Mouse (Mus musculus): ENCODE measurements around the gene Rab26.

Rab26 gene

DNA sequence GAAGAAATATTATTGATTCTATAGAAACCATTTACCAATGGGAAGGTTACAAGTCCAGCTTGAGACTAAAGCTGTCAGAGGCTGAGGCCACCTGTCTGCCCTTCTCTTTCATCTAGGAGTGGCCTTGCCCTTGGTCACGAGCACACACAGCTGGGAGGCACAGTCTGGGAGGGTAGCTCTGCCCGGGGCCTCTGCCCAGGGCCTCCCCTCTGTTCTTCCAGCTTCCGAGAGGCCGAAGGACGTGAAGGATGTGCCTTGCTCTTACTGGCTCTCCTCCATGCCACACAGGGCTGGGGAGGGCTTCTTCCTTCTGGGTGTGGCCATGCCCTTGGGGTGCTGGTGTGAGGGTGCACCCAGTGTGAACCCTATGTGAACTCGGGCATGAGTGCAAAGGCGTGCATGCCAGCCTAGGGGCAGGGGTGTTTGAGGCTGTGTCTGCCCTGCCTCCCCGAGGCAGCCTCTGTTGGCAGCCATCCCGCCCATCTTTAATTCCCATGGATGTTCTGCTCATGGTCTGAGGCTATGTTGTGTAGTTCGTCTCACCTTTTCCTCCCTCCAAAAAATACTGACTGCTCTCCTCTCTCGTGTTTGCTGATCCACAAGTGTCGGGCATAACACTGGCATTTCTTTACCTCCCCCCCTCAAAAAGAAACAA, 26.1 kb downstream of the Rab26 start:
- DNase-seq (ENCODE audit: low read depth, low spot score) = no peak

DNA sequence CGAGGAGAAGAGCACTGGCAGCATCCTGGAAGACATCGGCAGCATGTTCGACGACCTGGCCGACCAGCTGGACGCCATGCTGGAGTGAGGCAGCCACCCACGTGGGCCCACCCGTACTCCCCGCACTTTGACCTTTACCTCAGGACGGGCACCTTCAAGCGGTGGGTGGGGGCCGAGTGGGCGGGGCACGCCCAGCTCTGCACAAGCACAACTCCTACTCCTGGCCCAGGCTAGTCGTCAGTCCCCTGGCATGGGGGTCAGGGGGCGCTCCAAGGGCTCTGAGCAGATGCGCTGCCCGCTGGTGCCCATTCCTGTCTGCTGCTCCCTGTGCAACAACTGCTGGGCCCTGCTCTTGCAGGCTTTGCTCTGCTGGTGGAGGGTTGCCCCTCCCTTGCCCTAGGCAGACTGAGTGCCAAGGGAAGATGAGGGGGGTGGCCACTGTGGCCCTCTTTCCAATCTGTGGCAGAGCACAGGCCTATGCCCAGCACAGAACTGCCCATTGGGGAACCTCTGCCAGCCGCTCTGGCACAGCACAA, 26.8 kb downstream of the Rab26 start:
- no peak for DNase-seq (ENCODE audit: low read depth, low spot score)

DNA sequence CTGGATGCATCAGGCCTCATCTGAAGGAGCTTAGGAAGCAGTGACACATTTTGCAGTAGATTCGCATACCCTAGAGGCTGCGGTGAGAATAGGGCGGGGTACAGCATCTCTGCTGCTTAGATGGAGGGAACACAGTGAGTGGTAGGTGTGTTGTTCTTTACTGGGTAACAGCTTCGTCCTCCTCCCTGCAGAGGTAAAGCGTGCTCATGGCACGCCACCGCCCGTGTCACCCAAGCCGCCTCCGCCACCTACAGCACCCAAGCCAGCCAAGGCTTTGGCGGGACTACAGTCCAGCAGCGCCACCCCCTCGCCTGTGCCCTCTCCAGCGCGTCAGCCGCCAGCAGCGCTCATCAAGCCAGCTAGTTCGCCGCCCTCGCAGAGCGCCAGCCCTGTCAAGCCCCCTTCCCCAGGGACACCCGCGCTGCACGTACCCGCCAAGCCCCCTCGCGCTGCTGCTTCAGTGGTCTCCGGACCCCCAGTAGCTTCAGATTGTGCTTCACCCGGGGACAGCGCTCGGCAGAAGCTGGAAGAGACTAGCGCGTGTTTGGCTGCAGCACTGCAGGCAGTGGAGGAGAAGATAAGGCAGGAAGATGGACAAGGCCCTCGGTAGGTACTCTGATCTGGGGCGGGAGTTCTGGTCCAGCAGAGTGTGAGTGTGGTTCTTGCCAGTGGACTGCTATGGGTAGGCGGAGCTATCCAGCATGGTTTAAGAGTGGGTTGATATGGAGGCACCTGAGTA, 27.5 kb downstream of the Rab26 start:
- DNase-seq (ENCODE audit: low read depth, low spot score) = no peak

DNA sequence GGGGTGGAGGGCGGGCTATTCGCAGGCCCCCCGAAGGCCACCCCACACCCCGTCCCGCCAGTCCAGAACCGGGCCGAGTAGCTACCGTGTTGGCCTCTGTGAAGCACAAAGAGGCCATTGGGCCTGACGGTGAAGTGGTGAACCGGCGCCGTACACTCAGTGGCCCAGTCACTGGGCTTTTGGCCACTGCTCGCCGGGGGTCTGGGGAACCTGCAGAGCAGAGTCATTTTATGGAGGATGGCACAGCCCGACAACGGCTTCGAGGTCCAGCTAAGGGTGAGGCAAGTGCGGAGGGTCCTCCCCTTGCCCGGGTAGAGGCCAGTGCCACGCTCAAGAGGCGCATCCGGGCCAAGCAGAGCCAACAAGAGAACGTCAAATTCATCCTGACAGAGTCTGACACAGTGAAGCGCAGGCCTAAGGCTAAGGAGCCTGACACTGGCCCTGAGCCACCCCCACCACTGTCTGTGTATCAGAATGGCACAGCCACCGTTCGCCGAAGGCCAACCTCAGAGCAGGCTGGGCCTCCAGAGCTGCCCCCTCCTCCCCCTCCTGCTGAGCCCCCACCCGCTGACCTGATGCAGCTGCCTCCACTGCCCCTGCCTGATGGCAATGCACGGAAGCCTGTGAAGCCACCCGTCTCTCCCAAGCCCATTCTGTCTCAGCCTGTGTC, 28.6 kb downstream of the Rab26 start:
- no peak for DNase-seq (ENCODE audit: low read depth, low spot score)

DNA sequence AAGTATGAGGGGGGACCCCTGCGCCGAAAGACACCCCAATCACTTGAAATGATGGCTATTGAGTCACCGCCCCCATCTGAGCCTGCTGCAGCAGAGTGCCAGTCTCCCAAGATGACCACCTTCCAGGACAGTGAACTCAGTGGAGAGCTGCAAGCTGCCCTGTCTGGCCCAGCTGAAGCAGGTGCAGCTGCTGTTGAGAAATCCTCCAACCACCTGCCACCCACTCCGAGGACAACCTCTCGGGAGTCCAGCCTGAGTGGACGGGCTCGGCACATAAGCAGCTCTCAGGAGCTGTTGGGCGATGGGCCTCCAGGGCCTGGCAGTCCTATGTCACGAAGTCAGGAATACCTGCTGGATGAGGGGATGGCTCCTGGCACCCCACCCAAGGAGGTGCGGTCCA, 29.9 kb downstream of the Rab26 start:
- DNase-seq (ENCODE audit: low read depth, low spot score) = no peak

DNA sequence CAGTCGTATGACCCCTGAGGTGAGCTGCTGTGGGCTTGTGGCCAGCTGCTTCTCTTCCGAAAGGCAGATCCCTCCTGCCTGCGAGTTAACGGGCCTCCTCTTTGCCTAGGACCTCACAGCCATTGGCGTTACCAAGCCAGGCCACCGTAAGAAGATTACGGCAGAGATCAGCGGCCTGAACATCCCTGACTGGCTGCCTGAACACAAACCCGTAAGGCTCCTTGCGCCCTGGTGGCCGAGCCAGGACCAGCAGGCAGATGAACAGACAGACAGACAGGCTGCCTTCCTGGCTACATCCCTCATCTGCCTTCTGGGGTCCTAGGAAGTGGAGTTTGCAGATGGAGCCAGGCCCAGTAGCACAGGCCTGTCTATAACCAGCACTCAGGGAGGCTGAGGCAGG, 31.8 kb downstream of the Rab26 start:
- DNase-seq (ENCODE audit: low read depth, low spot score) = no peak

DNA sequence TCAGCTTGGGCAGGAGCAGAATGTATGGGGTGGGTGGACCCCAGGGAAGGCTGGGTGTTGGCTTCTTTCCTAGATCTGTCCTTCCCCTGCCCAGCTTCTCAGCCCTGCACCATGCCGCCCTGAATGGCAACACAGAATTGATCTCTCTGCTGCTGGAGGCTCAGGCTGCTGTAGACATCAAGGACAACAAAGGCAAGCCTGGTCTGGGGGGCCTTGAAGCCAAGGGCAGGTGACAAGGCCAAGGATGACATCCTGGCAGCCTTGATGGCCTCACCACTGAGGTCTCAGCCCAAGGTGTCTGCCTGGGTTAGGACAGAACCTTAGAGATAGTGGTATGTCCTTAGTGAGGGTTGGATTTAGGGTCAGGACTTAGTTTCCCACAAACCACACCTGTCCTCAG, 38.0 kb downstream of the Rab26 start:
- DNase-seq (ENCODE audit: low read depth, low spot score) = no peak

DNA sequence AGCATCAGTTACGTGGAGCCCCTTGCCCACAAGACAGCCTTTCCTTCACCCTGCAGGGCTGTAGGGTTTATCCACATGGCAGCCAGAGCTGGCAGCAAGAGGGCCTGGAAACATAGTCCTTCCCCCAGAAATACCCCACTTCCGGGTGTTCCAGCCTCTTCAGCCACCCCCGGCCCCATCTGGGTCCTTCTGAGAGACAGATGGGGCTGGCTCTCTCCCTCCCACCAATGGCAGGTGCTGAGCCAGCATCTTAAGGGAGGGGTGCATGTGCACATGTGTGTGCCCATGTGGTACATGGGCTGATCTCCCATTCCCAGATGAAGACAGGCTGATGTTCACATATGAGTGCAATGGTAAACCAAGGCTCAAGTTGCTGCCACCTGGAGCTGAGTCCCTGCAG, 38.6 kb downstream of the Rab26 start:
- no peak for DNase-seq (ENCODE audit: low read depth, low spot score)

DNA sequence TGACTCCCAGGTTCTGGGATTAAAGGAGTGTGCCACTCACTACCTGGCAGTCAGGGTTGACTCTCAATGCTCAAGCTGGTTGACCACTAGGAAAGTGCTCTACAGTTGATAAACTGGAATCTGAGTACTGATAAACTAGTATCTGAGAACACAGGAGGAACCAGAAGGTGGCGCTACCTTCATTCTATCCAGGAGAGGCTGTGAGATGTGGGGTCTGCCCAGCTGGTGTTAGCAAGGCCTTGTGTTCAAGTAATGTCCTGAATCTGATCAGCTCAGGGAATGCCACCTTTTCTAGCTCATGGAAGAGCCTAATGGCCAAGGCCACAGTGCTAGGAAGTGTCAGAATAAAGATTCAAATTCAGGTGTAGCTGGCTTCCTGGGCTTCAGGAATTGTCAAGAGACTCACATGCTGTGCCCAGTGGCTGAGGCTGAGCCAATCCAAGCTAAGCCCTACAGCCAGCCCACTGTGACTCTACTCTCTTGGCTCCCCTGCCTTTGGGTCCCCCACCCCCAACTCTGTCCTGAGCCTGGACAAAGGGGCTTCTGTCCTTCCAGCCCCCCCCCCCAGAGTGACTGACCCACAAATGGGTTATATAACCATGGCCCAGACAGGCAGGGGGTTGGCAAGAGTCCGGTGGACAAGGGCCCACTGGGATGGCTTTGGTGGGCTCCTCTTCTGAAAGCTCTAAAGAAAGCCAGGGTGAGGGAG, 39.2 kb downstream of the Rab26 start:
- no peak for DNase-seq (ENCODE audit: low read depth, low spot score)

DNA sequence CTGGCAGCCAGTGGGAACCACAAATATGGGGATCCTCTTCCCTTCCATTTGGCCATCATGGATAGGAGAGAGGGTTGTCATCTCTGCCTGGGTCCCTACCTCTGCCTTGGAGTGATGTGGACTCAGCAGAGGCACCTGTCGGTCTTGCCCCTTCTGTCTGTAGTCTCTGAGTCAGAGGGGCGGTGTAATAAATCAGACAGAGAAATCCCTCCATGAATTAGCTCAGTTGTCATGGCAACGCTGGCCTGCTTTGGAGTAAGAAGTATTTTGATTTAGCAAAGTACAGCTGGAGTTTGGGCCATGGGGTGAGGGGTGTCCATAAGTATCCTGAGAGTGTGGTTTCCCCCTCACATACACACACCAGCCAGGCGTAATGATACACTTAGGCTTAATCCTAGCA, 43.6 kb downstream of the Rab26 start:
- no peak for DNase-seq (ENCODE audit: low read depth, low spot score)

DNA sequence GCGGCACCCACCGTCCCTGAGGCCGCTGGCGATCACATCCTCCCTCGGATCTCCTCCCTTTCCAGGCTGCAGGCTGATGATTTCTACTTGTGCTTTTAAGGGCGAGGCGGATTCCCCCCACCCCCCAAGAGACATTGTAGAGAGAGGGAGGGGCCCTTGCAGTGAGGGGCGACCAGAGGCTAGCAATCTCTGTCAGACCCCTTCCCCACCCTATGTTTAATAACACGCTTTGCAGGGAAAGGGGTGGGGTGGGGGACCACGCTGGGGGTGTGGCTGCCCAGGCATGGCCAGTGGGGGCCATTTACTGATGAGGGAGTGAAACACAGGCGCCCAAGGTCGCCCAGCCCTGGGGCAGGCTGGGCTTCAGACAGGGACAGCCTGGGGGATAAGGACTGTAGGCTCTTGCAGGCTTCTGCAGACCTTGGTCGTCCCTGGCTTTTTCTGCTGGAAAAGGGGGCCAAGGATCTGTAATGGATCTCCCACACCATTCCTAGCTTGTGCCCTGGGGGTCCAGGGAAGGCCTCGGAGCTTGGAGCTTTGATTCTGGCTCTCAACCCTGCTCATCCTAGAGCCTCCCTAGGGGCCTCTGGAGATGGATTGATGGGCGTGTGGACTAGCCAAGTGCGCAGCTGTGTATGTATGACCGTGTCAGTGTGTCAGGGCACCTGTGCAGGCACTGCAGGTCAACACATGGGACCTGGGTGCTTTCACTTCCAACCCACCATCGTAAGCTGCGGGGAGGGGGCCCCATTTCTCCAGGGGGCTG, 44.6 kb downstream of the Rab26 start:
- no peak for DNase-seq (ENCODE audit: low read depth, low spot score)

DNA sequence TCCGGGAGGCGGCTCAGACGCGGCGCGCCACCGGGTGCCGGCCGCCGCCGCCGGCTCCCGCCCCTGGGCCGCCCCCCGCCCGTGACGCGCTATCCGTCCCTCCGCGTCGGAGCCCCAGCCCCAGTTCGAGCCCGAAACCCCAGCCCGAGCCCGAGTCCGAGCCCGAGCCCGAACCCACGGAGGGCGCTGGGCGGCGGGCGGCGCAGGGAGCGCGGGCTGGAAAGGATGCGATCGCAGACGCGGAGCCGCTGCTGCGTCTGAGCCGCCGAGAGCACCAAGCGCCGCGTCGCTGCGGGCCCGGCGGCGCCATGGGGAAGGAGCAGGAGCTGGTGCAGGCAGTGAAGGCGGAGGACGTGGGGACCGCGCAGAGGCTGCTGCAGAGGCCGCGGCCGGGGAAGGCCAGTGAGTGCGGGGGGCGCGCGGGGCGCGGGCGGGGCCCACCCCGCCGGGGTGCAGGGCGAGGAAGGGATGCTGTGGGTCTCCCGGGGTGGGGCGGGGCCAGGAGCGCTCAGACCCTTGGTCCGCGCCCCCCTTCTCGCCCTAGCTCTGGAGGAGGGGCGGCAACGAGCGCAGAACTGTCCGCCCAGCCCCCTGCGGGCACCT, 45.2 kb downstream of the Rab26 start:
- DNase-seq (ENCODE audit: low read depth, low spot score) = no peak

DNA sequence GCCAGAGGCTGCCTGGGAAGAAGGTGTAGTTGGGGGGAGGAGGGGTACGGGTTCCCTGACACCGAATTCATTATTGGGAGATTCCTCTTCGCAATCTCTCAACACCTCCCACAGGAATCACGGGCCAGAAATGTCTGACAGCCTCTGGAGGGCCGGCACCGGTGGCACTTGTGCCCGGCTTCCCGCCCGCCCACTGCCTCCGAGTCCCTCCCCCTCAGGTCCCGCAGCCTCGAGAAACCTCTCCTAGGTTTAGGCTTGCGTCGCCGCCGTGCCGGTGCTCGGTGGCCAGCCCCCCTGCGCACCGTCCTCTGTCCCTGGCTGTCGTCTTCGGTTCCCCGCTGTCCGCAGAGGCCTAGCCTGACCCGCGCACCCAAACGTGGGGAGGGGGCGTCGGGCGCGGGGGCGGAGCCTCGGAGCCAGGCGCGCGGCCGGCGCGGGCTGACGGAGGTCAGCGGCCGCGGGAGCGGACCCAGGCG, 45.8 kb downstream of the Rab26 start, which contains the start of gene Caskin1:
TSS of gene Caskin1 (plus strand) at position 416 of the 476 bp plus-strand sequence.
- DNase-seq (ENCODE audit: low read depth, low spot score) = no peak

DNA sequence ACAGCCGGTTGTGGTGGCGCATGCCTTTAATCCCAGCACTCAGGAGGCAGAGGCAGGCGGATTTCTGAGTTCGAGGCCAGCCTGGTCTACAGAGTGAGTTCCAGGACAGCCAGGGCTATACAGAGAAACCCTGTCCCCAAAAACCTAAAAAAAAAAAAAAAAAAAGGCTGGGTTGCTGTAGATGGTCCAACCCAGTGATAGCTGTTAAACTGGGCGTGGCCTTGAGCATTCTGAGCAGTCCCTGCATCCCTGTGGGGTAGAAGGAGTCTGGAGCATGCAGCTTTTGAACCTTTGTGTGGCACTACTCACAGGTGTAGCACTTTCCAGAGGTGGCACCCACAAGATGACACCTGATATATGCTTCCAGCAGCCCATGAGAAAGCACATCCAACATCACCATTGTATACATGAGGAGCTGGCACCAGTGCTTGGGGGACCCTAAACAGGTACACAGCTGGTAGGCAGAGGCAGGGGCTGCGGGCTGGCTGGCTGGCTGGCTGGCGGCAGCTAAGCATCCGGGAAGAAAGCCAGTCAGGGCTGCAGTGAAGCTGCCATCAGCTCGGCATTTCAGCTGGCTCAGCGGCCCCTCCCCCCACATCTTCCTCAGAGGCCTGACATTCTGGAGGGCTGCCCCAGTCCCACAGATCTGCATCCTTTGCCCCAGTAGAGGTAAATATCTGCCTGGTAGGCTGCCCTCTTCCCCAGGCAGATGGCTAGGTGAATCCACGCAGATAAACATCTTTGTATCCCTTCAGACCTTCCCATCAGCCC, 48.7 kb downstream of the Rab26 start:
- no peak for DNase-seq (ENCODE audit: low read depth, low spot score)

DNA sequence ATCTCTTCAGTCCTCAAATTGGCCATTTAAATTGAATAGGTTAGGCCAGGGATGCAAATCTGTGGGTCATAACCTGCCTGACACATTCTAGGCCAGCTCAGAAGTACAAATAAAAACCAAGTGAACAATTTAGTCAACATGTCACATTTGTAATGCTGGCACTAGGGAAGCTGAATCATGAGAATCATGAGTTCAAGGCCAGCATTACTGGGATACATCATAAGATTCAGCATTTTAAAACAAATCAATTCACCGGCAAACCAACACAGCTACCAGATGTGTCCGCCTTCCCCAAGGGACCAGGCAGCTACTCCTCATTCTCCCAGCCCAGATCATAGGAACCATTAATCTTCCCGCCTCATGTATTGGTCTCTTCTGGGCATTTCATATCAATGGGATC, 50.5 kb downstream of the Rab26 start:
- no peak for DNase-seq (ENCODE audit: low read depth, low spot score)

DNA sequence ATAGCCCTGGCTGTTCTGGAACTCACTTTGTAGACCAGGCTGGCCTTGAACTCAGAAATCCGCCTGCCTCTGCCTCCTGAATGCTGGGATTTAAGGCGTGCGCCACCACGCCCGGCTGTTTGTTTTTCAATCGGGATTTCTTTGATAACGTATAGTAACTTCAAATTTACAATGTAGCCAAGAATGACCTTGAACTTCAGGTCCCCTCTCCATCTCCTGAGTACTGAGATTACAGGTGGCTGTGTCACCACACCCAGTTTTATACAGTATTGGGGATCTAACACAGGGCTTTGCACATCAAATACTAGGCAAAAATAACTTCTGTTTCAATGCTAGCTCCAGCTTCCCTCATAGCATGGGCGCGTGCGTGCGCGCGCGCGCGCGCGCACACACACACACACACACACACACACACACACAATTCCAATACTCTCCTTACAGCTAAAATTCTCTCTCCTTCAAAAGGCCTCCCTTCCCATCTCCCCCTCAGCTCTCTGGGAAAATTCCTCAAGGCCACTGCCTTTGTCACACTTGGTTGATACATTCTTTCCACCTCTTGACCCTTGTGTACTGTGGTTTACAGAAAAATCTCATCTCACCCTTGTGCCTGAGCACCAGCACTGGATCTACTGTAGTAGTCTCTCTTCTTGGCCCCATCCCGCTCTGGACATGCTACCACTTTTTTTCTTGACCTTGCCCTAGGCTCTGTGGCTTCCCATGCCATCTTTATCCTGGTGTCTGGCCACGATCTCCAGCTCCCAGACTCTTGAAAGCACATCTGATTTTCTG, 52.8 kb downstream of the Rab26 start:
- no peak for DNase-seq (ENCODE audit: low read depth, low spot score)

DNA sequence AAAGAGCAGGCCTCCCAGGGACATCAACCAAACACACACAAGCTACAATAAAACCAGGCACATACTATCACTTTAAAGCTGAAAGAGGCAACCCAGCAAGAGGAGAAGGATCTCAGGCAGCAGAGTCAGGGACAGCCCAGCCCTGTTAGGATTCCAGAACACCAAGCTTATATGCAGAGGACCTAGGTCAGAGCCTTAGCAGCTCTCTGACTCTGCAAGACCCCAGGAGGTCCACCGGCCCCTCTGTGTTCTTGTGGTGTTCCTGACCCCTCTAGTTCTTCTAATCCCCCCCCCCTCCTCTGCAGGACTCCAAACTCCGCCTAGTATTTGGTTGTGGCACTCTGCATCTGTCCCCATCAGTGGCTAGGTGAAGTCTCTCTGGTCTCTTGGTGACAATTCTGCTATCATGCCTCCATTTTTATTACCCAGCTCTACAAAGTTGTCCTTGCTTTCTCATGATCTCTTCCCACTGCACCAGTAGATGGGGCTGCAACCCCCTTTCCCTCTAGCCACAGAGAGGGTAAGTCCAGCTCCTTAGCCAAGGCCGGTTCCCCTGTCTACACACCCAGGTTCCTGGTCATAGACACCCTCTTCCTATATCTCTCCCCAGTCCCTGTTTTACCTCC, 53.7 kb downstream of the Rab26 start:
- no peak for DNase-seq (ENCODE audit: low read depth, low spot score)

DNA sequence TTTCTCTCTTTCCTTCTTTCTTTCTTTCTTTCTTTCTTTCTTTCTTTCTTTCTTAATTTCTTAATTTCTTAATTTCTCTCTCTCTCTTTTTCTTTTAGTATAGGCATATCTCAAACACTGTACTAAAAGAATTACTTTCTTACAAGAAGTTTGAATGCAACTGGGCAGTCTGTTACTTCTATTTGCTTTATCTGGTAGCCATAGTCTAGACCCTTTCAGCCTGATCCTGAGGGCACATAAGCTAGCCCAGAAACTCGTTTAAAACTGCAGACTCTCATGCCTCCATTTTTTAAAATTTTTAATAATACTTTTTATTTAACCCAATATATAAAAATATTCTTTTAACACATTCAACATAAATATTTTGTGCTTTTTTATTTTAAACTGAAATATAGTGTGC, 54.6 kb downstream of the Rab26 start:
- DNase-seq (ENCODE audit: low read depth, low spot score) = no peak
